Mouse (Mus musculus) neutrophil, adult 5-6 weeks (primary cell): Measurements from ENCODE around the gene Ctc1. TPM values are rescaled to one million over a fixed set of nuclear protein-coding genes. Genes with fewer than 3 reads are reported as not detected.
A peak's percentile ranks its signal among the peaks of the same experiment; 100 is the strongest.
"Not testable (repeated sequence)": the region's sequence is repeated elsewhere in the genome, so short reads cannot be mapped to it uniquely, and the experiment has no call there.

Experiments used
- ATAC-seq: fragments of 151-379, 151-347 bp; 2 replicates; pipeline ENCODE4 v1.8.0; 2017; ENCODE audit warnings: mild to moderate bottlenecking, moderate TSS enrichment; ENCODE audit not compliant: insufficient number of reproducible peaks, poor library complexity, low FRiP score, severe bottlenecking; ENCODE audit errors: extremely low read depth
- total RNA-seq: library from RNA; stranded (forward); fragments of 200-1000 nt; gene quantifications from 2 replicates; pipeline ENCODE4 v1.2.3, GENCODE M21; 2017

Ctc1 gene
- 35.7 and 42.2 TPM in 2 replicates for total RNA-seq

DNA sequence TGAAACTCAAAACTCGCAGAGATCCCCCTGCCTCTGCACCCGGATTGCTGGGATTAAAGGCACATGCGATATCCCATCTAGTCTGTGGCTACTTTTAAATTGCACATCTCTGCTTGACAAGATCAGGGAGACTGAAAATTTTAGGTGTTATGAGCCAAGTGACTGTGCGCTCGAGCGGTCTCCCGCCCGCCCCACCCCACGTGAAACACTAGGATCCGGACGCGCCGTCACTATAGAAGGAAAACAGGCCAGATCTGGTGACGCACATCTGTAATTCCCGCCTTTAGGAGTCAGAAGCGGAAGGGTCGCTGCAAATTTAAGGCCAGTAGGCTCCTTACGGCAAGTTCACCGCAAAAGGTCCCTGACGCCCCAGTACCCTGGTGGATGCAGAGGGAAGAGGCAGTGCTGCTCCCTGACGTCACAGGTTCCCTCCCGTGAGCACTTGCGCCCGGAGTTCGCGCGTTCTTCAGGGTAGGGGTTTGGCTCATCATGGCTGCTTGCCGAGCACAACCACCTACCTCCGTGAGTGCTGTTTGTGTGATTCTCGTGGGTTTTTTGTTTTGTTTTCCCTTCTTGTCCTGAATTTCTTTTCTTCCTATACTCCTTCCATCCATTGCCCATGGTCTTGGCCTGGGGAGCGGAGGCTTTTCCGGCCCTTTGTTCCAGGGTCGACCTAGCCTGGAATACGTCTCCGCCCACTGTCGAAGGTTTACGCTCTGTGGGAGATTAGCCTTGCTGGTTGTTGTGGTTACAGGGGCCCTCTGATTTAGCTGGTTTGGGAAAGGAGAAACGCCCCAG lies at the start of gene Ctc1:
Gene Ctc1, plus strand, starts transcription at position 268 of the 798 bp plus-strand sequence.
- ATAC-seq, result peak; percentile 98

DNA sequence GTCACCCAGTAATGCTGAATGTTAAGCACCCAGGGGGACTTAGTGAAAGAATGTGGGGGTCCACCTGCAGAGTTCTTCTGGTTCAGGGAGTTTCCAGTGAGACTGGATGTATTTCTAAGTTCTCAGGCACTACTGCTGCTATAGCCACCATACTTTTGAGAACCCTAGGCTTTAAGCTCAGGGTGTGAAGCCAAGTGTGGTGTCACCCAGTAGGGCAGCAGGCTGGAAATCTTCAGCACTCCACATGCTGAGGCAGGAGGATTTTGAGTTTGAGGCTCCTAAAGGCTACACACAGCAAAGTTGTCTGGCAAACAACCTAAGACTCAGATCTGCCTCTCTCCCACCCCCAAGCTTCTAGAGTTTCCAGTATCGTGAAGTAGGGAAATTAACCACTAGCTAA lies 49.2 kb upstream of the Ctc1 start:
- ATAC-seq, result no peak

DNA sequence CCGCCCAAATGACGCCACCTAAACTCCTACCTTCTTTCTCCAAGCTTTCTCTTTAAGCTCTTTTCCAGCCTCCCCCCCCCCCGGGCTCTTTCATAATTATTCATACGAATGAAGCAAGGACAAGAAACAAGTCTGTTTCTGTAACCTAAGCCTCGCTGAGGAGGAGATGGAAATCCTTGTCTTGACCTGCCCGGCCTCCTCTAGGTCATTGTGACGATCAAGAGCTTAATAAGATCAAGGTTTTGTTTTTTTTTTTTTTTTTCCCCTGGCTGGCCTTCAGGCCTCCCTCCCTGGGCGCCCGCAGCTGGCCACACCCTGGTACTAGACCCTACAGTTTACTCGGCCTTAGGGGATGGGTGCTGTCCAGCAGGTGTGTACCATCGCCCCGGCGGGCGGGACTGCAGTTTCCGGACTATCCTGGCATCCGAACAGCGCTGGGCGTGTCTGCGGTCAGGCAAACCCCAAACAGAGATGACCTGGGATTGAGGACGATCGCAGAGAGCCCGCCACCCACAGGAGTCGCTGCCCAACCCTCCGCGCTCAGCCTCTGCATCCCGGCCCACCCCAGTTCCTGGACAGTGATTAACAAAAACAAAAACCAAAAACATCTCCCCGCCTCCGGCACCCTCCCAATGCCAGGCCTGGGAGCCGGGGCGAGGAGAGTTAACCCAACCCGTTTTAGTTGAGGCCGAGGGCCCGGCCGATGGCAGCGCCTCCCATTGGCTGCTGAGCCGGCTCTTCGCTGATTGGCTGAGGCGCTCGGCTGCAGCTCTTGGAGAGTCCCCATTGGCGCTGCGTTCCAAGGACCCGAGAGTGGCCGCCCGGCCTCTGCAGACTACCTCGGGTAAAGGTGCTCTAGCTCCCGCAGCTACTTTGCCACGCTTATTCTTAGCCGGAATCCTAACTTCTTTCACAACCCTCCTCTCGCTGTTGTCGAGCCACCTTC lies 48.1 kb upstream of the Ctc1 start, which contains the start of gene Slc25a35:
Gene Slc25a35, plus strand, starts transcription at position 795 of the 946 bp plus-strand sequence.
- ATAC-seq, result peak; percentile 82

DNA sequence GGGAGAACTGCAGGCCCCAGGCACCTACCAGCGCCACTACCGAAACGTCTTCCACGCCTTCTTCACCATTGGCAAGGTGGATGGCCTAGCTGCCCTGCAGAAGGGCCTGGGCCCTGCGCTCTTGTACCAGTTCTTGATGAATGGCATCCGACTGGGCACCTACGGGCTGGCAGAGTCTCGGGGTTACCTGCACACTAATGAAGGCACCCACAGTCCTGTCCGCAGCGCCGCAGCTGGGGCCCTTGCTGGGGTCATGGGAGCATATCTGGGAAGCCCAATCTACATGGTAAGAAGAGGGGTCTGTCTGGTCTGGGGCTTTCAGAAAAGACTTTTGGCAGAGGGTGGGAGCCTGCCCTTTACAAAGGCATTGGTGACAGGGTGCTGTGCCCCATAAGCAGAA lies 47.0 kb upstream of the Ctc1 start:
- no peak for ATAC-seq

DNA sequence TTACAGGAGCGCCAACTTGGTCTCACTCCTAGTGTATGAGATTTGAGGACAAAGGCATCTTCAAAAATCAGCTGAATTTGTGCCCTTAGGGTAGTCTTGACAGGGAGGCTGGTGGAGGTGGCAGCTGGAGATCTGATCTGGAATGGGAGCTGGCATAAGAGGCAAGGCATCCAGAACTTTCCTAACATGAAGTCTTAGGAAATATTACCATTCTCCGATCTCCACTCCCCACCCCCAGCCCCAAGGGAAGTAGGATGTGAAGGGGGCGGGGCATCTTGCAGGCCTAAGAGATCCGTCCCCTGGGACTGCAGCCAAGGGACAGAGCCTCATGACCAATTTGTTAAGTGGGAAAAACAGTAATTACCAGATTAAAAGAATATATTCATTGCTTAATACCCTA lies 45.5 kb upstream of the Ctc1 start:
- ATAC-seq, result no peak

DNA sequence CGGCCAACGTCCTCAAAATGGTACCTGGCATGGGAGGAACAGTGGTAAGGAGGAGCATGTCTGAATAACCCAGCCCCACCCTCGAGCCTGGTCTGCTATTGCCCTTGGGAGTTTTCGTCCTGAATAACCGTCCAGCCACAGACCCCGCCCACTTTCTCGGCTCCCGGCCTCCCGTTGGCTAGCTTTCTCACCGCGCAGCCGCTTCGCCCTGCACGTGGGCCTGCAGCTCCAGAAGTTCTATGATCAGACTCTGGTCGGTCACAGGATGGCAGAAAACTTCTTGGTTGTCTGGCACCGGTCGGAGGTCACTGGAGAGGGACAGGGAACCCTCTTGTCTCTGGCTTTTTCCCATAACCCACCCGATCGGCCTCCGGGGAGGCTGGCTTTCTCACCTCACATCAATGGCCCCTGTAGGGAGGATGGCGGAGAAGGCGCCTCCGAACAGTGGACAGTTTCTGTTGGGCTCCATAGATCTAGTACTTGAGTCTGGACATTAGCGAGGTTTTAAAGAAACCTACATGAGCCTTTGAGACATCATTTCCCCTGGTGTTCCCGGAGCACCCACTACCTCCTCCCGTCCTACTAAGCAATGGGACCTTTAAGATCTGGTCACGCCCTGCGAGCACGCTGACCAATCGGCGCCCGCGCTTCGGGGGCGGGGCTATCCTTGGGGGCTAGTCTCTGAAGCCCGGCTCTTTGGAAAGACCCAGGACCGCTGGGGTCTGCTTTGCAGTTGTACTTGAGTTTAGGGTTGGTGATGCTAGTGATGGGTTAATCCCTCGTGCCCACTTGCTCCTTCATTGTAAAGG lies 42.3 kb upstream of the Ctc1 start:
- ATAC-seq, result peak; percentile 26

DNA sequence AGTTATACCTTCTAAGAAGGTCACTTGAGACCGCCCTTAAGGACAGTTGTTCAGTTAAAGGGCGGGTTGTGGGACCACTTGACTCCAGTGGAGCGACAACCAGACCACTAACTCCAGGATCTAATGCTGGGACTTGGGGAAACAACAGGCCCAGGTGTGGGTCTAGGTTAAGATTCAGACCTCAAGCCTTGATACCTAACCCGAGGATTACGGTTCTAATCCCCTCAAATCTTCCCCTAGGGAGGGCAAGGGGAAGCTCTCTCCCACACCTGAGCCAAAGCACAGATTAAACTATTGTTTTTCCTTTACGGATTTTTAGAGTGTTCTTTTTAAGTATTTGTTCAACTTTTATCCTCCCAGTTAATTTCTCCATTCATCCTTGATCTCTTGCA lies 41.7 kb upstream of the Ctc1 start:
- ATAC-seq, result no peak

DNA sequence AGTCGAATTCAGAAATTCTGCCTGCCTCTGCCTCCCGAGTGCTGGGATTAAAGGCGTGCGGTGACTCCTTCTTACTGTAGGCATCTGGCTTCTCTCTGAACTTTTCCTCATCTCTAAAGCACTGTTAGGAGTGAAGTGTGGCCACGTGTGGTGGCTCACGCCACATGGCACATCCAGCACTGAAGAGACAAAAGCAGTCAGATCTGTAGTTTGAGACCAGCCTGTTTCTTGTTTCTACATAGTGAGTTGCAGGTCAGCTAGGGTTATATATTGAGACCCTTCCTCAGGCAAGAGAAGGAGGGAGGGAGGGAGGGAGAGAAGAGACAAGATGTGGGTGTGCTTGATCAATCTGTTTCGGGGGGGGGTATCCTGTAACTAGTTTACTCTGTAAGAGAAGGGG lies 40.6 kb upstream of the Ctc1 start, which contains the start of gene Rangrf:
Gene Rangrf, minus strand, starts transcription at position 101 of the 400 bp plus-strand sequence.
- no peak for ATAC-seq

DNA sequence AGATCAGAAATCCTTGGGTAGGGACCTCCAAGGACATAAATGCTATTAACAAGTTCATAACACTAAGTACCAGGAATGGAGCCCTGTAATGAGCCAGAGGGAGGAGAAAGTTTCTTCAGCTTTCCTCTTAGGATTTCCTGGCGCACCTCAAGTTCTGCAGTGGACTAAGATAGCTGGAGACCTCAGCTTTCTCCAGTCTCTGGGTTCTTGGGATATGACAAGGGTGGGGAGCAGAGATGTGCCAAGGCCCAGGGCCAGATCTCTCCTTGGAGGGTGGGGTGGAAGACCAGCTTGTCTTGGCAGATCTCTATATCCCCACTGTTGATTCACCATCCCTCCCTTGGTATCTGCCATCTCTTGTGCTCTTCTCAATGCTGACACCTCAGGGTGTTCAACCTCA lies 40.1 kb upstream of the Ctc1 start:
- no peak for ATAC-seq

DNA sequence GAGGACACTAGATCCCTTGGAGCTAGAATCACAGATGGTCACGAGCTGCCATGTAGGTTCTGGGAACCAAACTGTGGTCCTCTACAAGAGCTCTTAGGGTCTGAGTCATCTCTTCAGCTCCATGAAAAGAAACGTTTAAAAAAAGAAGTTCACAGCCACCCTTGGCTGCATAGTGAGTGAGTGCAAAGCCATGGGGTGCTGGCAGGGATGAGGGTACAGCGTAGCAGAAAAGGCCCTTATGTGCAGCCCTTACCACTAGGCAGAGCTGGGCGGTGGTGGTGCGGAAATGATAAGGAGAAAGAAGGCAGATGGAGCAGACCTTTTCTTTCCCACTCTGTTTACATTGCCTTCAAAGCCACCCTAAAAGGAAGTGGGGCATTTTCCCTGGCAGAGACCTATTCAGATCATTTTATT lies 36.4 kb upstream of the Ctc1 start:
- ATAC-seq, result no peak

DNA sequence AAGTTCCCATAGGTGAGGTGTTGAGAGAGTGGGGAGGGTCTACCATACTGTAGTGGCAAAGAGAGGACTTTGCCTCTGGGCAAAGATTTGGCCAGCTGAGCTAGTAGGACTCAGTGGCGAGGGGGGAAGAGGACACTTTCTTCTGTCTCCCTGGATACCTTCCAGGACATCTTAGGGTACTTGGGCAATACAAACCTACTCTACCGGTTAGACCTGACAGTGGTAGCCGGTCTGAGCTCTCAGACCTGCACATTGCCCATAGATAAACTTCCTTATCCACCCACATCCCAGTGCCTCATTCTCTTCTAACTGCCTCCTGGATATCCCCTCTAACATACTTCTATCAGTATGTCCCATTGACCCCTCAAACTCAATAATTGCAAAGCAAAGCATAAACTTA lies 34.8 kb upstream of the Ctc1 start:
- no peak for ATAC-seq

DNA sequence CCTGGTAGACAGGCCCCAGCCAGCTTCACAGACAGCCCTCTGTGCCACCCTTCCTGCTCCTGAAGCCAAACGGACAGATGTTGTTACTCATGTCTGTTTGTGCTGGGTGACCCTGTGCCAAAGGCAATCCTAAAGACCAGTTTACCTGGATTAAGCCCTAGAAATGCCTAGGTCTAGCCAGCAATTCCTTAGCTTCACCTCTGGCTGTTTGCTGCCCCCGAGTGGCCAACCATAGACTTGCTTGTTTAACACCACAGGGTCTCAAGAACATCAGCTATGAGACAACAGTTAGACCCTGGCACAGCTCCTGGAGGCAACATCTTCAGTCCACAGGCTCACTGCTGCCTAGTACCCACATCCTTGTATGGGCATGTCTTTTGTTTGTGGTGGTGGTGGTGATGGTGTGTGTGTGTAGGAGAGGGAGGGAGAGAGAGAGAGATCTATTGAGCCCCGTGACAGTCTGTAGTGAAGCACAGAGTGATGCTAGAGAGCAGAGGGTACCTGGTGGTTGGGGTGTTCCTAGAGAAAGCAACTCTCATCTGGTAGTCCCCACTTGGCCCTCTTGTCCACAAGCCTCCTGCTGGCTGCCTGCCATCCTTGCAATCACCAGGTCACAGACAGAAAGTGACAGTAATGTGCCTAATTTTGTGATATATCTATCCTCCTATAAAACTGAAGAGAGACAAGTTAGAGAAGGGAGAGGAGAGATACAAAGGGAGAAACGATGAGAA lies 32.9 kb upstream of the Ctc1 start:
- peak; percentile 71 for ATAC-seq

DNA sequence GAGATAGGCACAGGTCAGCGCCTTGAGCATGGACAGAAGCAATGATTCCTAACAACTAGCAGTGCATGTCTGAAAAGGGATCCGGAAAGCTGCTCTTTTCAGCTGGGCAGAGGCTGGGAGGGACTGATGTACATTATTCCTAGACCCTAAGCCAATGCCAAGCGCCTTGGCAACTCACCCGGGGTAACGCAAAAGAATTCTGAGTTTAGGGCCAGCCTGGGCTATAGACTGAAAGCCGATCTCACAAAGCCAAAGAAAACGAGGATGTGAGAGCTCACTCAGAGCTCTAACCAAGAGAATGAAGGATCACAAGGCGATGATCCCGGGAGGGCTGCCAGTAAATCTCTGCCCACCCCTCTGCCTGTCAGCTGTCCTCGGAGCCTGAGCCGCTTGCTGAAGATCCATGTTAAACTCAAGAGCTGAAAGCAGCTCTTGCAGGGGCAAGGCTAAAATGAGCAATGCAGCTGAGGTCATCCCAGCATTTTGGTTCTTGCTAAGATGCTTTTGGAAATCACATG lies 28.3 kb upstream of the Ctc1 start:
- no peak for ATAC-seq

DNA sequence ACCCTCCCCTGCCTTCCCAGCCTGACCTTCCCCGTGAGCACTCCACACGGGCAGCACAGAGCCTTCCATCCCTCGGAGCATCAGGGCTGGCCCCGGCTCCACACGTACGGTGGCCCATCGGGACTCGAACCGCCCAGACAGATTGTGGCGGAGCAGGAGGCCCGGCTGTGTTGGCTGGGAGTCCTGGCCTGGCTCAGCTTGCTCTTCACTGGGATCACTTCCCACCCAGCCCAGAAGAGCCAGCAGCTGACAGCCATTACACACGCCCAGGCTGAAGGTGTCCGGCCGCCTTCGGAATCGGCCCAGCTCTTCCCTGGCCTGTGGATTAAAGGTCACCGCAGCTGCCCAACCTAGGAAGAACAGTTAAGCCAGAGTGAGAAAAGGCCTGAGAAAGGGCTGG lies 27.4 kb upstream of the Ctc1 start:
- no peak for ATAC-seq

DNA sequence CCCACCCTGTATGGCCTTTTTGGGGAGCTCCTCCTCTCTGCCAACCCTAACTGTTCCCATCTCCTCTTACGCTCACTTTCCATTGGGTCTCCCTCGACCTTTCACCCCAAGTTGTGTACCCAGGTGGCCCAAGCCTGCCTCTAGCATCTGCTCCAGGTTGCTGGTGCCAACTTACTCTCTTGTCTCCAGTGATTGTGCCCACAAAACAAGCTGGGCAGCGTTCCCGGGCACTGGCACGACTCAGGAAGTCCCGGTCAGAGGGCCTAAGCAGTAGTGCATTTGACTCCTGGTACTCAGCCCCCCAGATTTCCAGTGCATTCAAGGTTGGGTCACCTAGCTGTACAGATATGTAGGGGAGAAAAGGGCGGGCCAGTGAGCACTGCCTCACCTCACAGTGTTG lies 22.6 kb upstream of the Ctc1 start:
- ATAC-seq, result no peak

DNA sequence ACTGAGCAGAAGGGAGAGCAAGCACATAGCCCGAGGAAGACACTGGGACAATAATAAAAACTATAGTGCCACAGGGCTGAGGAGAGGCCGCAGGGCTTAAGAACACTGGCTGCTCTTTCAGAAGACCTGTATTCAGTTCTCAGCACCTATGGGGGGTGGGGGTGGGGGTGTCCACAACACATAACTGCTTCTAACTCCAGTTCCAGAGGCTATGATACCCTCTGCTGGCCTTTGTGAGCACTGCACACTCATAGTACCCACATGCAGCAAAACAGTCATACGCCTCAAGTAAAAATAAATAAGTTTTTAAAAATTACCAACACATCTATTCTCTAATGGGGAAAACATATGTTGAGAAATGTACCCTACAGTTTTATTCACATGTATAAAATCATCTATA lies 21.3 kb upstream of the Ctc1 start:
- no peak for ATAC-seq

DNA sequence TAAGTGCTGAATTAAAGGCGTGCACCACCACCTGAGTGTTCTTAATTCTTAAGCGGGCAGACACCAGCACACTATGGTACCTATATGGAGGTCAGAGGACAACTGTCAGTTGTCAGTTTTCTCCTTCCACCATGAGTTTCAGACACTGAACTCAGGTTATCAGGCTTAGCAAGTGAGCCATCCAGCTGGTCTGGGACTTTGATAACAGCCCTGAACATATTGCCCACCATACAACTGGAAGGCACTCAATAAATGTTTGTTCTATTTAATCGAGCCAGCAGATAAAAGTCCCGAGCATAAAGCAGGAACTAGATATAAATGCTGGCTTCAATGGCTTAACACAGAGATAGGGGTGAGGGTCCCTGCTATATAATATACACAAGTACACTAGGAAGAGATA lies 18.6 kb upstream of the Ctc1 start:
- ATAC-seq, result no peak

DNA sequence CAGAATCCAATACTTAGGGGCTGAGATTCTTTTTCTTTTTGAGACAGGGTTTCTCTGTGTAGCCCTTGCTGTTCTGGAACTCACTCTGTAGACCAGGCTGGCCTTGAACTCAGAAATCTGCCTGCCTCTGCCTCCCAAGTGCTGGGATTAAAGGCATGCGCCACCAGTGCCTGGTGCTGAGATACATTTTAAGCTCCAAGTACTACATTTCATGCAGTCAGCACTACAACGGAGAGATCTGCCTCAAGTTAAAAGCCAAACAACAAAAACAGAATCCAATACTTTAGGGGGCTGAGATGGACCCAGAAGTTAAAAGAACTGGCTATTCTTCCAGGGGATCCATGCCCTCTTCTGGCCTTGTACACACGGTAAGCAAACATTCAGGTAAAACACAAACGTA lies 12.9 kb upstream of the Ctc1 start:
- not testable (repeated sequence) for ATAC-seq
